In the genomic region with DNA sequence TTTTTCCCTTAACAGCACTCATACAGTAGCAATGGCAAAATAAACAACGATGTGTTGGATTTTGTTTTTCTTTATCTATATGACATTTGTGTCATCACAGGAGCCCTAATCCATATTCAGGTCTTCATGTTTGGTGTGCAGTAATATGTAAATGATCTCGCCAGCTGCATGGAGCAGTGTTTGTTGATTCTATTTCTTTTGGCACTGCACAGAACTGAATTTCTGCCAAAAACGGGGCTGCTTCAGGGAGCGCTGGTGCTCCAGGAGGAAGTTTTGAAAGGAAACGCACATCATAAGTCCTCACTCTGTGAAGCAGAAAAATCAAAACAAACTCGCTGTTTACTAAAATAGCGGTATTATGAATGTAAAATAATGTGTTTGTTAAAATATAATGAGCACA, we compare ENCODE assay signal across 7 mouse cellular contexts.
DNase-seq lines count a peak whose midpoint lies in the region; ATAC-seq and TF ChIP-seq lines count a peak whose summit lies in the region.

No protein-coding gene starts in this region.

- no peak for ATAC-seq in limb, embryonic 14.5 days (ENCODE audit: low FRiP score, low read depth)

- no peaks in the 10 kb centered on the region for H3K4me1 ChIP-seq in limb, embryonic 14.5 days (ENCODE audit: control insufficient read depth, insufficient read depth, low read length)
- peaks cover 14% of the 10 kb centered on the region for H3K4me1 ChIP-seq in limb, embryonic 10.5 days

- no peak overlapping the region for H3K4me2 ChIP-seq in limb, embryonic 14.5 days (replicated peaks; ENCODE audit: low read depth, low read length, severe bottlenecking)

- no peak overlapping the region for H3K9ac ChIP-seq in limb, embryonic 14.5 days (ENCODE audit: low read depth, low read length, severe bottlenecking)

- DNase-seq in limb, embryonic 14.5 days (ENCODE audit: low spot score) = peak; percentile 69
- no peak for DNase-seq in limb, embryonic 10.5 days (ENCODE audit: low spot score)
- peak; percentile 36 to 58 for DNase-seq in frontal cortex, postnatal 36 days (ENCODE audit: low spot score in 2 of 2)
- peak; percentile 45 for DNase-seq in kidney, adult 9 months
- peak; percentile 75 for DNase-seq in lung, postnatal 10 days
- no peak for DNase-seq in urinary bladder, postnatal 14 days (ENCODE audit: low spot score)
- DNase-seq in thymus, postnatal 10 days (ENCODE audit: low spot score in 2 of 2) = no peak

- H3K4me3 ChIP-seq in limb, embryonic 14.5 days (replicated peaks; ENCODE audit: low read length) = no peak overlapping the region
- H3K4me3 ChIP-seq in limb, embryonic 10.5 days = no peak overlapping the region

- no peak for TF ChIP-seq POLR2A in limb, embryonic 14.5 days (IDR thresholded peaks at IDR 0.05; ENCODE audit: borderline replicate concordance, extremely low read depth, insufficient read depth, insufficient read length)

- 55% methylated on average over 7 of the region's 7 CpGs for WGBS in limb, embryonic 14.5 days
- 89% methylated on average over 7 of the region's 7 CpGs for WGBS in limb, embryonic 10.5 days

- no peaks in the 10 kb centered on the region for H3K9me3 ChIP-seq in limb, embryonic 14.5 days (ENCODE audit: control insufficient read depth, low read length)
- no peaks in the 10 kb centered on the region for H3K9me3 ChIP-seq in limb, embryonic 10.5 days (replicated peaks)

- H3K27ac ChIP-seq in limb, embryonic 14.5 days (replicated peaks; ENCODE audit: low read depth, low read length) = no peak overlapping the region
- H3K27ac ChIP-seq in limb, embryonic 10.5 days = no peak overlapping the region

- H3K36me3 ChIP-seq in limb, embryonic 14.5 days (ENCODE audit: control insufficient read depth, insufficient read depth, low read length) = no peaks in the 10 kb centered on the region
- H3K36me3 ChIP-seq in limb, embryonic 10.5 days = no peaks in the 10 kb centered on the region

- no peaks in the 10 kb centered on the region for H3K27me3 ChIP-seq in limb, embryonic 14.5 days (ENCODE audit: control insufficient read depth, insufficient read depth, low read length)
- no peaks in the 10 kb centered on the region for H3K27me3 ChIP-seq in limb, embryonic 10.5 days (ENCODE audit: low read depth, poor library complexity, severe bottlenecking)

Comparison
In these comparisons a context has a peak if more than half of its experiments do, and no peak if none do; other contexts are left out.
1. DNase-seq: peak in limb, embryonic 14.5 days (single experiment), frontal cortex, postnatal 36 days (2 of 2), kidney, adult 9 months (single experiment) and lung, postnatal 10 days (single experiment); none in limb, embryonic 10.5 days (single experiment), urinary bladder, postnatal 14 days (single experiment) and thymus, postnatal 10 days (0 of 2).